Mouse (Mus musculus) embryonic fibroblast, embryonic 13.5 days (primary cell): ENCODE results near the gene A030005K14Rik.

Experiments
- CTCF ChIP-seq: IDR thresholded peaks from 2 replicates; pipeline ENCODE4 v1.5.1; 2011; ENCODE audit warnings: mild to moderate bottlenecking, control low read depth, low read length, moderate library complexity, borderline replicate concordance; ENCODE audit not compliant: insufficient read depth
- POLR2A ChIP-seq: IDR thresholded peaks from 2 replicates; pipeline ENCODE4 v1.6.1; 2011; ENCODE audit warnings: low read depth, mild to moderate bottlenecking, control low read depth, low read length, moderate library complexity

- no peak for TF ChIP-seq CTCF
- no peak for TF ChIP-seq POLR2A
Observed at GRCm38 (mm10) chr1:83060643-83061042, 1.5 kb upstream of the A030005K14Rik start, which contains the start of gene Krtap28-13.
